Mouse (Mus musculus) embryo, embryonic 11 days (tissue): Measurements from ENCODE around the gene Lce1a2.
"Not testable (repeated sequence)": the region's sequence is repeated elsewhere in the genome, so short reads cannot be mapped to it uniquely, and the experiment has no call there.

ENCODE experiments used
- DNase-seq: peaks from one replicate; pipeline ENCODE4 v3.0.0-alpha.2; 2015

Gene Lce1a2

DNA sequence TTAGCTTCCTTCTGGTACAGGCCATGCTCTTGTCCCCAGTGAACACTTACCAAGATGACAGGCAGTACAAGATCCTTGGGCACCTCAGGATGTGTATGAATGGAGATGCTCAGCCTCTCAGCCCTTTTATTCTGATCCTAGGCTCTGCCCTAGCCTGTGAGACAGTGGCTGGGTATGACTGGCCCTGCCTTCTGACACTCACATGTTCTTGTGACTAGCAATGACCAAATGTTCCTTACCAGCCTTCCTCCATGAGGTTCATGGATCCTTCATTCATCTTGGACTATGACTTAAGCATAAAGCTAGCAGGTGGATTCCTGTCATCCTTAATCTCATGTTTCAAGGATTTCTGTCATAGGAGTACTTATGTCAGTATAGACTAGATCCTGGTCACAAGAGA lies at the start of gene Lce1a2:
Gene Lce1a2, minus strand, starts transcription at position 101 of the 400 bp plus-strand sequence.
- DNase-seq = no peak

- DNase-seq = no peak
Measured at GRCm38 (mm10) chr3:92715122-92715521, 45.0 kb upstream of the Lce1a2 start.

- DNase-seq = no peak
Measured at GRCm38 (mm10) chr3:92708974-92709373, 38.9 kb upstream of the Lce1a2 start, which contains the start of gene Lce1e. TSS of gene Lce1e (minus strand) at chr3:92709074.

DNA sequence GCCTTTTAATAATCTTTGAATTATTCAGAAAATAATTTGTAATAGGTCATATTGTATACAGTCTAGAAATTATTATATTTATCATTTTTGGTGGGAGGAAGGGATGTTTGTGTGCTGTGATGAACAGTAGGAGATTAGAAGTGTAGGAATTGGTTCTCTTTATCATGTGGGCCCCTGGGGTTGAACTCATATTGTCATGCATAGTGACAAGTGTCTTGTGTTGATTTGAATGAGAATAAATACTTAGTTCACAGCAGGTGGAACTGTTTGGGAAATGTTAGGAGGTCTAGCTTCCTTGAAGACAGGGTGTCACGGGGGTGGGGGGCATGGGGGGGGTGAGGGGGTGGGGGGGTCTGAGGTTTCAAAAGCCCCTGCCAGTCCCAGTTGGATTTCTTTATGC lies 24.5 kb upstream of the Lce1a2 start:
- DNase-seq = no peak

DNA sequence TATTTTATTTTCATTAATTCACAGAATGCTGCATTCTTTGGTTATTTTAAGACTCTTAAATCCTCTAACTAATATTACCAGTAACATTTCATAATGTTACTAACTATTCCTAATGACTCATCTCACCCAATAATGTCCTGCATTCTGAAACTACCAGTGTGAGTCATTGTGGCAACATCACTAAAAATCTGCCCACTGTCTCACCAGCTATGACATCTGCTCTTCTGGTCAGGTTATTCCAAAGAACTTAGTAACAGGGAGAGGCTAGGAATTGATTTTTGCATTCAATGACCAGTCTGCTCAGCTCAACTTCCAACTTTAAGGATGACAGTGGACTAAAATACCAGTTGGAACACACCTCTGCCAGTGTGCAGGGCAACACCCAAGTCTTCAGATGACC lies 21.6 kb upstream of the Lce1a2 start:
- DNase-seq = no peak

DNA sequence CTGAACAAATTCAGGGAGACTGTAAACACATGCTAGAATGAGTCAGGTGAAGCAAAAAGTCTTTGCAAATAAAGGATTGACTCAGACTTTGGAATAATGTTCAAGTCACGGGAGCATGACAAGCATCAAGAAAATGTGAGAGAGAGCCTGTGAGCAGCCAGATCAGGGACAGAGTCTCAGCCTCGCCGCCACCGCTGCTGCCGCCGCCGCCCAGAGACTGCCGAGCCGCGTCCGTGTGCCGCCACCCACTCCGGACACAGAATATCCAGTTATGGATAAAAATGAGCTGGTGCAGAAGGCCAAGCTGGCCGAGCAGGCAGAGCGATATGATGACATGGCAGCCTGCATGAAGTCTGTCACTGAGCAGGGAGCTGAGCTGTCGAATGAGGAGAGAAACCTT lies 19.0 kb upstream of the Lce1a2 start:
- DNase-seq = not testable (repeated sequence)

GRCm38 (mm10) chr3:92687110-92687509 lies 17.0 kb upstream of the Lce1a2 start, which contains the start of gene Lce1d:
TSS of gene Lce1d (minus strand) at chr3:92687210.
- no peak for DNase-seq

DNA sequence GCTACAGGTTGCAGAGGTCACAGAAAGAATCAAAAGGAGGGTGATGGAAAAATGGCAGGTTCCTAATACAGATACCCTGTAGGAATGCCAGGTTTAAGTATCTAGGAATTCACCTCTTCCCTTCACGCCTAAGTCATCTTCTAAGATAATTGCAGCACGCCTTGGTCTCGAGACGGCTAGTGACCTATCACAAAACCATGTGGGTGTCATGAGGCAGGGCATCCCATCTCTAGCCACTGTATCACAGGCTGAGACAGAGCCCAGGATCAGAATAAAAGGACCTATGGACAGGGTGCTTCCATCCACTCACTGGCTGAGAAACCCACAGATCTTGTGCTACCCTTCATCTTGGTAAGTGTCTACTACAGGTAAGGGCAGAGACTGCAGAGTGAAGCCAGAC lies 8.8 kb upstream of the Lce1a2 start, which contains the start of gene Lce1c:
Gene Lce1c, plus strand, starts transcription at position 301 of the 400 bp plus-strand sequence.
- DNase-seq = no peak

DNA sequence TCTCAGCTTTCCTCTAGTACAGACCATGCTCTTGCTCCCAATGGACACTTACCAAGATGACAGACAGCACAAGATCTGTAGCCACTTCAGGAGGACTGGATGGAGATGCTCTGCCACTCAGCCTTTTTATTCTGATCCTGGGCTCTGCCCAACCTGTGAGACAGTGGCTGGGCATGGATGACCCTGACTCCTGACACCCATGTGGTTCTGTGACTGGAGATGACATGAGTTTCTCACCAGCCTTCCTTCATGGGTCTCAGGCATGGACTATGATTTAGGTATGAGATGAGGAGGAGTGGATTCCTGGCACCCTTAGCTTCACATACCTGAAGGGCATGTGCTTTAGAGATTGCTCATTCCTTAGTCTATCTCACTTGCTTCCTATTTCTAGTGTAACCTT lies 13.3 kb downstream of the Lce1a2 start, which contains the start of gene Lce1b:
Gene Lce1b, minus strand, starts transcription at position 101 of the 400 bp plus-strand sequence.
- no peak for DNase-seq

GRCm38 (mm10) chr3:92648207-92648606 lies 21.9 kb downstream of the Lce1a2 start, which contains the start of gene Lce1a1:
TSS of gene Lce1a1 (minus strand) at chr3:92648307.
- DNase-seq = no peak

- DNase-seq = no peak
Measured at GRCm38 (mm10) chr3:92639854-92640253, 30.3 kb downstream of the Lce1a2 start.

DNA sequence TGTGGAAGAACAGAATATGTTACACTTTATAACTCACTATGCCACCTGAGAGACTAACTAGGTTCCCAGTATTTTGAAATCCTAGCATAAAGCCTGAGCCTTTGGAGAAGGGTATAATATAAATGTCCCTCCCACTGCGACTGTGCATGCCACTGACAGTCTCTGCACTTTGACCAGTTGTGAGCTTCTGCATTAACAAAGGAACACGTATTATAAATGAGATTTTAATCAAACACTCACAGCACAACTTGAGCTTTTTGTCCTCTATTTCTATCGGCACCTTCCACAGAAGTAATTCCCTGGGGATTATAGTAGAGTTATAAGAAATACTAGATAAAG lies 31.5 kb downstream of the Lce1a2 start:
- DNase-seq = no peak

DNA sequence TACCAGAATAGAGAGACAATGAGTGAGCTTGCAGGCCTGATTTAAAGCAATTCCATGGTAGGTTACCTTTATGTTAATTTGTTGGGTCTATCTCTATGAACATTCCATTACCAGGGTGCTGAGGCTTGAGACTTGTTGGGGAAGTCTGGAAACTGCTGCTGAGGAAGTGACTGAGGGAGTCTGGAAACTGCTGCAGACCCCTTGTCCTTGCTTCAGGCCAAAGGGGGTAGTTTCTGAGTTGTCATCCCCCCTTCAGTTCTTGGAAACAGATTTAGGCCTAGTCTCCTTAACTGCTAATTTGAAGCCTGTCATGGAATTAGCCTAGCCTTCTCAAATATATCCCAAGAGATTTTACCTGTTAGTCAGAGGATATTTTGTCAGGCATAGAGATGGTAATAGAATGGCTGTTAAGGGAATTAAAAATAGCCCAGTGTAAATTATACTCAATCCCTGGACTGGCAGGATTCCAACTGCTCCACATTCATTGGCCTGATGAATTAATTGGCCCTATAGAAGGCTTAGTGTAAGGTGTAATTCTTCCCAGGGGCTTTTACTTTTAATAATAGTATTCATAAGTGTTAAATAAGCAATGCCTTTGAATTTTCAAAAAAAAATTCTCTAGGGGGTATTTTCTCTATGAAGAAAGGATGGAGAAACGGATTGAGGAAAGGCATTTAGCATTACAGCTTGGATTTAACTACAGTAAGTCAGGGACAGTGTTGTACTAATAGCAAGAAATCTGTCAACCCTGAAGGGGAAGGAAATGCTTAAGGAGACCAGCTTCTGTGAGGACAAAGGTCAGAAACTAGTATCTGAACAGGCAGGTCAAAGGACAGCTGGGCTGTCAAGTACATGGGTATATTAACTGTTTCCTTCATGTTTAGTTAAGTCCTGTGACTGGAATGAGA lies 32.1 kb downstream of the Lce1a2 start:
- no peak for DNase-seq

GRCm38 (mm10) chr3:92621560-92621959 lies 48.6 kb downstream of the Lce1a2 start, which contains the start of gene Lce6a:
TSS of gene Lce6a (minus strand) at chr3:92621660.
- DNase-seq = no peak
